ENCODE assay signal across 29 mouse cellular contexts in the genomic region with DNA sequence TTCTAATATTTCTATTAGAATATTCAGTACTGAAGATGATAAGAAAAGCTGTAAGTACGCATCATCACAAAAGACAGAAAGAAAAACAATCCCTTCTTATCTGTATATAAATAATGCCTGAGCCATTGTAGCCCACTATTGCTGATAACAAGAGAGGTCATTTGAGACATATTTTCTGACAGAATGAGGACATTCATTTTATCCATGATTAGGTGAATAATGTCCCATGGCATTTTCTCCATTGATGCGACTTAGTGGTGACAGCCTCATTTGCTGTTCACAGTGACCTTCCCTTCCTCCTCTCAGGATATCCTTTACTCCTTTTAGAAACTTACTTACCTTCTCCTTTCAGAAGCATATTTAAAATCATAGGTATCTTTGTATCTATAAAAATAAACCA.
"Had no signal": no experiment of that assay in that cellular context is flagged by ENCODE, and none has a peak within 500 bp of the region (broad histone marks: within the 10 kb centered on the region; RNA-seq: fewer than 3 reads in every experiment).

No protein-coding gene starts in this region.

- H3K27ac ChIP-seq: embryonic facial prominence, embryonic 10.5 days; embryonic facial prominence, embryonic 12.5 days; embryonic facial prominence, embryonic 13.5 days; embryonic facial prominence, embryonic 15.5 days; forebrain, embryonic 10.5 days; forebrain, embryonic 12.5 days; forebrain, embryonic 13.5 days; forebrain, embryonic 15.5 days; gastrocnemius, adult 2 months; heart, adult 2 months had no signal

- H3K4me2 ChIP-seq: embryonic facial prominence, embryonic 12.5 days; embryonic facial prominence, embryonic 13.5 days; embryonic facial prominence, embryonic 15.5 days; forebrain, embryonic 12.5 days; forebrain, embryonic 13.5 days; forebrain, embryonic 15.5 days had no signal

- H3K9me3 ChIP-seq: embryonic facial prominence, embryonic 10.5 days; embryonic facial prominence, embryonic 12.5 days; embryonic facial prominence, embryonic 13.5 days; embryonic facial prominence, embryonic 15.5 days; forebrain, embryonic 10.5 days; forebrain, embryonic 12.5 days; forebrain, embryonic 13.5 days; forebrain, embryonic 15.5 days had no signal

- H3K4me3 ChIP-seq: embryonic facial prominence, embryonic 10.5 days; embryonic facial prominence, embryonic 12.5 days; embryonic facial prominence, embryonic 13.5 days; embryonic facial prominence, embryonic 15.5 days; erythroblast, embryonic 14.5 days; forebrain, embryonic 10.5 days; forebrain, embryonic 12.5 days; forebrain, embryonic 13.5 days; forebrain, embryonic 15.5 days; gastrocnemius, adult 2 months; heart, adult 2 months had no signal

- H3K36me3 ChIP-seq: embryonic facial prominence, embryonic 10.5 days; embryonic facial prominence, embryonic 12.5 days; embryonic facial prominence, embryonic 13.5 days; embryonic facial prominence, embryonic 15.5 days; forebrain, embryonic 10.5 days; forebrain, embryonic 12.5 days; forebrain, embryonic 15.5 days had no signal

- ATAC-seq: forebrain, embryonic 13.5 days; forebrain, embryonic 14.5 days; forebrain, embryonic 15.5 days; forebrain, embryonic 16.5 days; forebrain, postnatal 0 days had no signal

- H3K27me3 ChIP-seq: embryonic facial prominence, embryonic 12.5 days; embryonic facial prominence, embryonic 13.5 days; embryonic facial prominence, embryonic 15.5 days; forebrain, embryonic 12.5 days; forebrain, embryonic 13.5 days; forebrain, embryonic 15.5 days had no signal

- DNase-seq: cerebellum, adult 2 months; cerebellum, adult 8-10 months; cerebellum, adult 9-10 months; cerebellum, adult 9-11 months; cerebellum, postnatal 10 days; cerebellum, postnatal 14 days; cerebellum, postnatal 25 days; cerebellum, postnatal 36 days; embryo, embryonic 11 days; forebrain, postnatal 0 days; gastrocnemius, adult 2 months; gastrocnemius, postnatal 10 days; gastrocnemius, postnatal 14 days; gastrocnemius, postnatal 25 days; gastrocnemius, postnatal 36 days; heart, adult 11 months; heart, adult 18-20 months; heart, adult 2 months had no signal

- H3K9ac ChIP-seq: embryonic facial prominence, embryonic 12.5 days; embryonic facial prominence, embryonic 13.5 days; embryonic facial prominence, embryonic 15.5 days; forebrain, embryonic 12.5 days; forebrain, embryonic 13.5 days; forebrain, embryonic 15.5 days; forebrain, postnatal 0 days had no signal

- H3K4me1 ChIP-seq: embryonic facial prominence, embryonic 10.5 days; embryonic facial prominence, embryonic 12.5 days; embryonic facial prominence, embryonic 13.5 days; embryonic facial prominence, embryonic 15.5 days; forebrain, embryonic 10.5 days; forebrain, embryonic 12.5 days; forebrain, embryonic 13.5 days; forebrain, embryonic 15.5 days had no signal
